Mouse (Mus musculus): ENCODE measurements at regions not wholly inside any gene's neighbourhood (a gene's known extent, or its start where the extent isn't known, plus 50 kb on each side); places are given as distances from the start of the nearest gene placed in this dataset.

DNA sequence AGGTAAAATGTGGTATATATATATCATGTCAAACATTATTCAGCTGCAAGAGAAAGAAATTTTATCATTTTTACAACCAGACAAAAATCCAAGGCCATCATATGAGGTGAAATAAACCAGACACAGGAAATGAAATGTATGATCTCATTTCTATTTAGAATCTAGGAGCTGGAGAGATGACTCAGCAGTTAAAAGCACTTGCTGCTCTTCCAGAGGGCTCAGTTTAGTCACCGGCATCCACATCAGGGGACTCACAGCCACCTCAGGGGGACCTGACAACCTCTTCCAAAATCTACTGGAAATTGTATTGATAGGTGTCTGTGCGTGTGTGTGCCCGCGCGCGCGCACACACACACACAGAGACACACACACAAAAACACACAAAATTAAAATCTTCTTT lies 98.3 kb downstream of the Polr2m start:
- ATAC-seq (ENCODE audit: low FRiP score, low read depth) (no peak), DNase-seq (ENCODE audit: low spot score) (no peak)
- Histone ChIP-seq H3K9me3 (ENCODE audit: control insufficient read depth, low read length) (no peaks in the 10 kb centered on the region), H3K9ac (ENCODE audit: low read depth, low read length, severe bottlenecking) (no peak overlapping the region), H3K4me1 (ENCODE audit: control insufficient read depth, insufficient read depth, low read length) (no peaks in the 10 kb centered on the region), H3K27me3 (ENCODE audit: control insufficient read depth, insufficient read depth, low read length) (no peaks in the 10 kb centered on the region), H3K4me2 (replicated peaks; ENCODE audit: low read depth, low read length, severe bottlenecking) (no peak overlapping the region), H3K36me3 (ENCODE audit: control insufficient read depth, insufficient read depth, low read length) (no peaks in the 10 kb centered on the region), H3K27ac (replicated peaks; ENCODE audit: low read depth, low read length) (no peak overlapping the region), H3K4me3 (replicated peaks; ENCODE audit: low read length) (no peak overlapping the region)
- WGBS = 93% methylated on average over 7 of the region's 7 CpGs
- TF ChIP-seq POLR2A (IDR thresholded peaks at IDR 0.05; ENCODE audit: borderline replicate concordance, extremely low read depth, insufficient read depth, insufficient read length) = no peak

DNA sequence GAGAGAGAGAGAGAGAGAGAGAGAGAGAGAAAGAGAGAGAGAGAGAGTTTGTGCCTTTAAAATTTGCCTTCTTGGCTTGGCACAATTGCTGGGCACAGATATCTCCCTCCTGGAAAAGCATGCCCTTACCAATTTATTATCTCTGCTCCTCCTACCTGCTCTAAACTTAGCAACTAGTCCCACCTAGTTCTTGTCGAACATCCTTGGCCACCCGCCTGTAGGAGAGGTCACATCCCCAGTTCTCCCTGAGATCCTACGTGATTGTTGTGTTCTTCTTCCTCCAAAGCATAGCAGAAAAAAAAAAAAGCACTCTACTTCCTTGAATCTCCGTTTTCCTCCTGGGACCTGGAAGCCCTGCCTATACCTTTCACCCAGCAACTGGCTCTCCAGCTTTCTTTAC lies 101.8 kb downstream of the Polr2m start:
- no peak overlapping the region for H3K9ac ChIP-seq (ENCODE audit: low read depth, low read length, severe bottlenecking)
- H3K4me3 ChIP-seq (replicated peaks; ENCODE audit: low read length) = no peak overlapping the region
- no peak for DNase-seq (ENCODE audit: low spot score)
- H3K36me3 ChIP-seq (ENCODE audit: control insufficient read depth, insufficient read depth, low read length) = no peaks in the 10 kb centered on the region
- no peak for ATAC-seq (ENCODE audit: low FRiP score, low read depth)
- no peak overlapping the region for H3K27ac ChIP-seq (replicated peaks; ENCODE audit: low read depth, low read length)
- no peaks in the 10 kb centered on the region for H3K27me3 ChIP-seq (ENCODE audit: control insufficient read depth, insufficient read depth, low read length)
- no peaks in the 10 kb centered on the region for H3K4me1 ChIP-seq (ENCODE audit: control insufficient read depth, insufficient read depth, low read length)
- TF ChIP-seq POLR2A (IDR thresholded peaks at IDR 0.05; ENCODE audit: borderline replicate concordance, extremely low read depth, insufficient read depth, insufficient read length) = no peak
- 67% methylated on average over 4 of the region's 4 CpGs for WGBS
- no peak overlapping the region for H3K4me2 ChIP-seq (replicated peaks; ENCODE audit: low read depth, low read length, severe bottlenecking)
- no peaks in the 10 kb centered on the region for H3K9me3 ChIP-seq (ENCODE audit: control insufficient read depth, low read length)

DNA sequence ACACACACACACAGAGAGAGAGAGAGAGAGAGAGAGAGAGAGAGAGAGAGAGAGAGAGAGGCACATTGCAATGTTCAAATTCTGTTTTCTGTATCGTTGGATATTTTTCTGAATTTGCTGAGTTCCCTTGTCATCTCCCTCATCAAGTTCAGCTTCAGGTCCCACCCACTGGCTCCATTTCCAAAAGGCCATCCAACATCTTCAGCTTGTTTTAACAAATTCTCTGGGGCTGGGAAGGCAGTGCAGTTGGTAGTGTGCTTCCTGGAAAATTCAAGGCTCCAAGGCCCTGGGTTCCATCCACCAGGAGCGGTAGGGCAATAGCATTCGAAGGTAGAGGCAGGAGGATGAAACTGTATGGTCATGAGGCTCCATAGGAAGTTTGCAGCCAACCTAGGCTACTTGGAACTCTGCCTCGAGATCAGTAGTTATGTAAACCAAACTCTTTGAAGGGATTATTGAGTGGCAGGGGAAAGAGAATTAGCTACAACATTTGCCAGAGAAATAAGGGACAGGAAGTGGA lies 105.9 kb downstream of the Polr2m start:
- Histone ChIP-seq H3K9me3 (ENCODE audit: control insufficient read depth, low read length) (no peaks in the 10 kb centered on the region), H3K27ac (replicated peaks; ENCODE audit: low read depth, low read length) (no peak overlapping the region), H3K27me3 (ENCODE audit: control insufficient read depth, insufficient read depth, low read length) (no peaks in the 10 kb centered on the region), H3K4me1 (ENCODE audit: control insufficient read depth, insufficient read depth, low read length) (no peaks in the 10 kb centered on the region), H3K4me2 (replicated peaks; ENCODE audit: low read depth, low read length, severe bottlenecking) (no peak overlapping the region), H3K9ac (ENCODE audit: low read depth, low read length, severe bottlenecking) (no peak overlapping the region), H3K4me3 (replicated peaks; ENCODE audit: low read length) (no peak overlapping the region), H3K36me3 (ENCODE audit: control insufficient read depth, insufficient read depth, low read length) (no peaks in the 10 kb centered on the region)
- DNase-seq (ENCODE audit: low spot score) (no peak), ATAC-seq (ENCODE audit: low FRiP score, low read depth) (no peak)
- no peak for TF ChIP-seq POLR2A (IDR thresholded peaks at IDR 0.05; ENCODE audit: borderline replicate concordance, extremely low read depth, insufficient read depth, insufficient read length)
- WGBS = 71% methylated on average over 4 of the region's 4 CpGs

DNA sequence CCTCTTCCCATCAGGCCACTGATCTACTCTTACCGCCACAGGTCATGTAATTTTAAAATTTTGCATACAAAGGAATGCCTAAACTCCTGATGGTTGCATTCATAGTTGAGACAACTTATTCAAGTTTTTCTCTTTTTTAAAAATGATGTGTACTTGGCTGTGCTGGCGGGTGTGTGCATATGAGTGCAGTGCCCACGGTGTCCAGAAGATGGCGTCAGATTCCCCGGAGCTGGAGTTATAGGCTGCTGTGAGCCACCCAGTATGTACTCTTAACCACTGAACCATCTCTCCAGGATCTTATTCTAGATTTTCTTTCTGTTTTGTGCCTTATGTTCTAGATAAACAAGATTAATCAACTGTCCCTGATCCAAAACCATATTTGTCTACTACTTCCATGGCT lies 116.0 kb downstream of the Polr2m start:
- Histone ChIP-seq H3K36me3 (ENCODE audit: control insufficient read depth, insufficient read depth, low read length) (no peaks in the 10 kb centered on the region), H3K9ac (ENCODE audit: low read depth, low read length, severe bottlenecking) (no peak overlapping the region), H3K27ac (replicated peaks; ENCODE audit: low read depth, low read length) (no peak overlapping the region), H3K4me3 (replicated peaks; ENCODE audit: low read length) (no peak overlapping the region), H3K4me1 (ENCODE audit: control insufficient read depth, insufficient read depth, low read length) (0 out of 2 replicates have a peak, but pooled peaks cover 3% of the 10 kb centered on the region), H3K4me2 (replicated peaks; ENCODE audit: low read depth, low read length, severe bottlenecking) (no peak overlapping the region), H3K9me3 (ENCODE audit: control insufficient read depth, low read length) (0 out of 2 replicates have a peak, but pooled peaks cover 7% of the 10 kb centered on the region), H3K27me3 (ENCODE audit: control insufficient read depth, insufficient read depth, low read length) (no peaks in the 10 kb centered on the region)
- WGBS = 86% methylated on average over 5 of the region's 5 CpGs
- DNase-seq (ENCODE audit: low spot score) = no peak
- TF ChIP-seq POLR2A (IDR thresholded peaks at IDR 0.05; ENCODE audit: borderline replicate concordance, extremely low read depth, insufficient read depth, insufficient read length) = no peak
- no peak for ATAC-seq (ENCODE audit: low FRiP score, low read depth)

DNA sequence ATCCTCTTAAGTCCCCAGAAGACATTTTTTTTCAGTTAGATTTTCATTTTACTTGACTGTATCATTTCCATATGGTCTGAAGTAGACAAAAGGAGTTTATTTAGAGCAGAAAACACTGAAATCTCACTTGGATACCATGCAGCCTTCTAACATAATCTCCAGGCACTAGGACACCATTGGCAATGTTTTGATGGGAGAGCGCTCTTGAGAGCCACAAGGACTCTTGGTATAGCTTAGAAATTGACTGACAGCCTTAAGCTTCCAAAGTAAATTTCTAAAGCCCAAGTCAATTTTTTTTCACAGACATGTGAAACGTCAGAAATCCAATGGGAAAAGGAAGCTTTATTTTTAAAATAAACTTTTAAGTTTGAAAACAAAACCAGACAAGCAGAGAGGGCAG lies 116.5 kb downstream of the Polr2m start:
- Histone ChIP-seq H3K4me1 (ENCODE audit: control insufficient read depth, insufficient read depth, low read length) (0 out of 2 replicates have a peak, but pooled peaks cover 3% of the 10 kb centered on the region), H3K27me3 (ENCODE audit: control insufficient read depth, insufficient read depth, low read length) (no peaks in the 10 kb centered on the region), H3K36me3 (ENCODE audit: control insufficient read depth, insufficient read depth, low read length) (no peaks in the 10 kb centered on the region), H3K4me2 (replicated peaks; ENCODE audit: low read depth, low read length, severe bottlenecking) (no peak overlapping the region), H3K27ac (replicated peaks; ENCODE audit: low read depth, low read length) (no peak overlapping the region), H3K4me3 (replicated peaks; ENCODE audit: low read length) (no peak overlapping the region), H3K9me3 (ENCODE audit: control insufficient read depth, low read length) (0 out of 2 replicates have a peak, but pooled peaks cover 7% of the 10 kb centered on the region), H3K9ac (ENCODE audit: low read depth, low read length, severe bottlenecking) (no peak overlapping the region)
- ATAC-seq (ENCODE audit: low FRiP score, low read depth) = no peak
- WGBS = 69% methylated on average over 2 of the region's 2 CpGs
- no peak for TF ChIP-seq POLR2A (IDR thresholded peaks at IDR 0.05; ENCODE audit: borderline replicate concordance, extremely low read depth, insufficient read depth, insufficient read length)
- no peak for DNase-seq (ENCODE audit: low spot score)

DNA sequence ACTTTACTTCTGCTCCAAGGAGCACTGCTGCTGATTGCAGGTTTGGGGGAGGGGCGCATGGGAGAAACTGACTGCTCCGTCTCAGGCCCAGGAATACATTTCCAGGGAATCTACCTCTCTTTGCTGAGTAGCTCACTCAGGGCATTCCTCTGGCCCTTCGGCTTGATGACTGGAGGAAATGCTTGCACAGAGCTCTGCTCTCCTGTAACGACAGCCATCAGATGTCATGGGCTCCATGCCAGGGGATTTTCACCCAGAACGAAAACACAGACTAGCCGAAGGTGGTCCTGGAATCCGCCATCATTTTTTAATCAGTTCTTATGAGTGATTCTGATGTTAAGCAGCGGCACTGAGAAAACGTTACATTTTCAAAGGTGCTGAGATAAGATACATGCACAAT lies 119.2 kb downstream of the Polr2m start:
- no peak overlapping the region for H3K4me3 ChIP-seq (replicated peaks; ENCODE audit: low read length)
- H3K4me1 ChIP-seq (ENCODE audit: control insufficient read depth, insufficient read depth, low read length) = 0 out of 2 replicates have a peak, but pooled peaks cover 3% of the 10 kb centered on the region
- H3K4me2 ChIP-seq (replicated peaks; ENCODE audit: low read depth, low read length, severe bottlenecking) = no peak overlapping the region
- no peaks in the 10 kb centered on the region for H3K27me3 ChIP-seq (ENCODE audit: control insufficient read depth, insufficient read depth, low read length)
- ATAC-seq (ENCODE audit: low FRiP score, low read depth) (no peak), DNase-seq (ENCODE audit: low spot score) (peak; percentile 20)
- 0 out of 2 replicates have a peak, but pooled peaks cover 7% of the 10 kb centered on the region for H3K9me3 ChIP-seq (ENCODE audit: control insufficient read depth, low read length)
- no peaks in the 10 kb centered on the region for H3K36me3 ChIP-seq (ENCODE audit: control insufficient read depth, insufficient read depth, low read length)
- no peak for TF ChIP-seq POLR2A (IDR thresholded peaks at IDR 0.05; ENCODE audit: borderline replicate concordance, extremely low read depth, insufficient read depth, insufficient read length)
- H3K9ac ChIP-seq (ENCODE audit: low read depth, low read length, severe bottlenecking) = no peak overlapping the region
- H3K27ac ChIP-seq (replicated peaks; ENCODE audit: low read depth, low read length) = no peak overlapping the region
- 54% methylated on average over 9 of the region's 9 CpGs for WGBS

Data from limb, embryonic 14.5 days (tissue).